Mouse (Mus musculus) limb, embryonic 15.5 days (tissue): ENCODE data around the gene Tmem237. TPM values are rescaled to one million over a fixed set of nuclear protein-coding genes. Genes with fewer than 3 reads are reported as not detected.

ENCODE experiments used
- ATAC-seq: fragments of 200-750 bp; cut with Nextera tagmentation; 2 replicates; pipeline ENCODE4 v1.8.0; 2017; ENCODE audit warnings: low read depth, moderate TSS enrichment; ENCODE audit not compliant: insufficient number of reproducible peaks, low FRiP score, low TSS enrichment
- H3K27ac ChIP-seq: fragments of 300-500 bp; sonication (generic); 2 replicates; pipeline ENCODE4 v1.5.1; 2015; ENCODE audit warnings: moderate library complexity, mild to moderate bottlenecking, inconsistent platforms
- H3K27me3 ChIP-seq: fragments of 300-500 bp; sonication (generic); 2 replicates; pipeline ENCODE4 v1.6.1; 2015; ENCODE audit warnings: inconsistent platforms
- H3K36me3 ChIP-seq: fragments of 300-500 bp; sonication (generic); 2 replicates; pipeline ENCODE4 v1.6.1; 2015; ENCODE audit warnings: inconsistent platforms
- H3K4me1 ChIP-seq: fragments of 300-500 bp; sonication (generic); 2 replicates; pipeline ENCODE4 v1.6.1; 2015; ENCODE audit warnings: inconsistent platforms
- H3K4me2 ChIP-seq: fragments of 300-500 bp; sonication (generic); 2 replicates; pipeline ENCODE4 v1.6.1; 2015; ENCODE audit warnings: mild to moderate bottlenecking, inconsistent platforms
- H3K4me3 ChIP-seq: fragments of 300-500 bp; sonication (generic); 2 replicates; pipeline ENCODE4 v1.5.1; 2015; ENCODE audit warnings: mild to moderate bottlenecking, inconsistent platforms
- H3K9ac ChIP-seq: fragments of 300-500 bp; sonication (generic); 2 replicates; pipeline ENCODE4 v1.6.1; 2015; ENCODE audit warnings: inconsistent platforms
- H3K9me3 ChIP-seq: fragments of 300-500 bp; sonication (generic); 2 replicates; pipeline ENCODE4 v1.6.1; 2016; ENCODE audit warnings: inconsistent platforms
- WGBS: fragments of 180-500 bp; shearing (Covaris S2); methylation state at CpG from one replicate; pipeline ENCODE4 v1.1.7; 2015; 5-methylcytosine and 5-hydroxymethylcytosine counted together
- polyA plus RNA-seq: library from polyadenylated mRNA; unstranded; fragments of >200 nt; fragmentation: Nextera tagmentation; extraction: Ambion mirVana; gene quantifications from 2 replicates; pipeline ENCODE4 v1.2.1, GENCODE M21; 2015

Gene Tmem237
- polyA plus RNA-seq, 1 experiment from 2014 or later = 31.1 TPM

- Histone ChIP-seq H3K27ac (no peak overlapping the region), H3K36me3 (0 out of 2 replicates have a peak, but pooled peaks cover 5% of the 10 kb centered on the region), H3K4me3 (no peak overlapping the region), H3K4me1 (peaks cover 11% of the 10 kb centered on the region), H3K27me3 (no peaks in the 10 kb centered on the region), H3K9ac (no peak overlapping the region), H3K4me2 (no peak overlapping the region), H3K9me3 (no peaks in the 10 kb centered on the region)
- no peak for ATAC-seq
- WGBS = 82% methylated on average over 7 of the region's 7 CpGs
These were observed 38.3 kb upstream of the Tmem237 start for GRCm38 (mm10) chr1:59158498-59158897.

- Histone ChIP-seq H3K4me2 (no peak overlapping the region), H3K27me3 (no peaks in the 10 kb centered on the region), H3K9ac (no peak overlapping the region), H3K9me3 (no peaks in the 10 kb centered on the region), H3K36me3 (no peaks in the 10 kb centered on the region), H3K4me1 (peaks cover 5% of the 10 kb centered on the region; the same call in 1 of the 2 replicates), H3K27ac (no peak overlapping the region), H3K4me3 (no peak overlapping the region)
- 79% methylated on average over 4 of the region's 4 CpGs for WGBS
- ATAC-seq = no peak
These were observed 37.6 kb upstream of the Tmem237 start for GRCm38 (mm10) chr1:59157846-59158245.

GRCm38 (mm10) chr1:59152346-59152745 lies 32.1 kb upstream of the Tmem237 start:
- Histone ChIP-seq H3K36me3 (no peaks in the 10 kb centered on the region), H3K4me1 (no peaks in the 10 kb centered on the region), H3K9ac (no peak overlapping the region), H3K4me2 (no peak overlapping the region), H3K9me3 (no peaks in the 10 kb centered on the region), H3K27me3 (no peaks in the 10 kb centered on the region), H3K27ac (no peak overlapping the region), H3K4me3 (no peak overlapping the region)
- no peak for ATAC-seq
- 69% methylated on average over 4 of the region's 4 CpGs for WGBS

GRCm38 (mm10) chr1:59150542-59150941 lies 30.3 kb upstream of the Tmem237 start:
- ATAC-seq = no peak
- Histone ChIP-seq H3K9me3 (no peaks in the 10 kb centered on the region), H3K9ac (no peak overlapping the region), H3K4me1 (no peaks in the 10 kb centered on the region), H3K4me3 (no peak overlapping the region), H3K4me2 (no peak overlapping the region), H3K36me3 (no peaks in the 10 kb centered on the region), H3K27me3 (no peaks in the 10 kb centered on the region), H3K27ac (no peak overlapping the region)
- 64% methylated on average over 5 of the region's 5 CpGs for WGBS

- Histone ChIP-seq H3K4me2 (no peak overlapping the region), H3K9ac (no peak overlapping the region), H3K27ac (no peak overlapping the region), H3K27me3 (no peaks in the 10 kb centered on the region), H3K36me3 (no peaks in the 10 kb centered on the region), H3K4me3 (no peak overlapping the region), H3K4me1 (no peaks in the 10 kb centered on the region), H3K9me3 (no peaks in the 10 kb centered on the region)
- 70% methylated on average over 10 of the region's 10 CpGs for WGBS
- no peak for ATAC-seq
These were observed 24.3 kb upstream of the Tmem237 start for GRCm38 (mm10) chr1:59144543-59144942.

GRCm38 (mm10) chr1:59142809-59143208 lies 22.6 kb upstream of the Tmem237 start:
- Histone ChIP-seq H3K36me3 (no peaks in the 10 kb centered on the region), H3K4me2 (no peak overlapping the region), H3K9ac (no peak overlapping the region), H3K4me3 (no peak overlapping the region), H3K27ac (no peak overlapping the region), H3K9me3 (no peaks in the 10 kb centered on the region), H3K4me1 (no peaks in the 10 kb centered on the region), H3K27me3 (no peaks in the 10 kb centered on the region)
- no peak for ATAC-seq

GRCm38 (mm10) chr1:59134419-59134818 lies 14.2 kb upstream of the Tmem237 start:
- Histone ChIP-seq H3K9me3 (no peaks in the 10 kb centered on the region), H3K4me2 (no peak overlapping the region), H3K9ac (no peak overlapping the region), H3K27me3 (no peaks in the 10 kb centered on the region), H3K4me1 (no peaks in the 10 kb centered on the region), H3K36me3 (no peaks in the 10 kb centered on the region), H3K4me3 (no peak overlapping the region), H3K27ac (no peak overlapping the region)
- ATAC-seq = no peak
- WGBS = 68% methylated on average over 5 of the region's 5 CpGs

- Histone ChIP-seq H3K27ac (no peak overlapping the region), H3K36me3 (no peaks in the 10 kb centered on the region), H3K4me3 (no peak overlapping the region), H3K4me1 (no peaks in the 10 kb centered on the region), H3K4me2 (no peak overlapping the region), H3K9ac (no peak overlapping the region), H3K27me3 (no peaks in the 10 kb centered on the region), H3K9me3 (no peaks in the 10 kb centered on the region)
- 67% methylated on average over 7 of the region's 7 CpGs for WGBS
- no peak for ATAC-seq
These were observed 8.7 kb upstream of the Tmem237 start for GRCm38 (mm10) chr1:59128879-59129278.

- Histone ChIP-seq H3K36me3 (no peaks in the 10 kb centered on the region), H3K4me1 (peaks cover under 1% of the 10 kb centered on the region; the same call in 1 of the 2 replicates), H3K27me3 (no peaks in the 10 kb centered on the region), H3K4me2 (no peak overlapping the region), H3K4me3 (no peak overlapping the region), H3K27ac (no peak overlapping the region), H3K9me3 (no peaks in the 10 kb centered on the region), H3K9ac (no peak overlapping the region)
- ATAC-seq = no peak
- 75% methylated on average over 5 of the region's 5 CpGs for WGBS
These were observed 5.3 kb upstream of the Tmem237 start for GRCm38 (mm10) chr1:59125558-59125957.

- Histone ChIP-seq H3K4me1 (no peaks in the 10 kb centered on the region), H3K4me2 (no peak overlapping the region), H3K27ac (no peak overlapping the region), H3K9me3 (no peaks in the 10 kb centered on the region), H3K4me3 (no peak overlapping the region), H3K27me3 (no peaks in the 10 kb centered on the region), H3K36me3 (peaks cover 31% of the 10 kb centered on the region), H3K9ac (no peak overlapping the region)
- 71% methylated on average over 8 of the region's 8 CpGs for WGBS
- ATAC-seq = no peak
These were observed 9.7 kb downstream of the Tmem237 start for GRCm38 (mm10) chr1:59110524-59110923.

- H3K4me3 ChIP-seq = no peak overlapping the region
- peaks cover 28% of the 10 kb centered on the region for H3K36me3 ChIP-seq
- H3K4me2 ChIP-seq = no peak overlapping the region
- H3K27me3 ChIP-seq = no peaks in the 10 kb centered on the region
- no peak overlapping the region for H3K27ac ChIP-seq
- H3K9ac ChIP-seq = no peak overlapping the region
- H3K9me3 ChIP-seq = no peaks in the 10 kb centered on the region
- ATAC-seq = no peak
- no peaks in the 10 kb centered on the region for H3K4me1 ChIP-seq
- 94% methylated on average over 6 of the region's 6 CpGs for WGBS
These were observed 18.1 kb downstream of the Tmem237 start for GRCm38 (mm10) chr1:59102071-59102470.

- Histone ChIP-seq H3K27ac (no peak overlapping the region), H3K4me1 (no peaks in the 10 kb centered on the region), H3K36me3 (peaks cover 24% of the 10 kb centered on the region), H3K4me3 (no peak overlapping the region), H3K27me3 (no peaks in the 10 kb centered on the region), H3K4me2 (no peak overlapping the region), H3K9ac (no peak overlapping the region), H3K9me3 (no peaks in the 10 kb centered on the region)
- 86% methylated on average over 5 of the region's 5 CpGs for WGBS
- no peak for ATAC-seq
These were observed 19.2 kb downstream of the Tmem237 start for GRCm38 (mm10) chr1:59101020-59101419.

GRCm38 (mm10) chr1:59094705-59095104 lies 25.5 kb downstream of the Tmem237 start, which contains the start of gene C2cd6:
TSS of gene C2cd6 (minus strand) at chr1:59094900.
- Histone ChIP-seq H3K4me3 (no peak within 1 kb of the TSS), H3K27me3 (no peaks in the 10 kb centered on the region), H3K4me1 (no peaks in the 10 kb centered on the region), H3K9ac (no peak within 1 kb of the TSS), H3K9me3 (no peaks in the 10 kb centered on the region), H3K27ac (no peak within 1 kb of the TSS), H3K4me2 (no peak within 1 kb of the TSS), H3K36me3 (peaks cover 4% of the 10 kb centered on the region)
- ATAC-seq = no peak
- WGBS = 91% methylated on average over 19 of the region's 19 CpGs
